Comparison of ENCODE assay signal across 7 mouse cellular contexts in genomic region chr14:12823781-12824180, GRCm38 (mm10). TPM values are rescaled to one million over a fixed set of nuclear protein-coding genes. Genes with fewer than 3 reads are reported as not detected.
A peak's percentile ranks its signal among the peaks of the same experiment; 100 is the strongest.
DNase-seq lines count a peak whose midpoint lies in the region; ATAC-seq lines count a peak whose summit lies in the region.

No protein-coding gene starts in this region.

- no peaks in the 10 kb centered on the region for H3K9me3 ChIP-seq in hindbrain, embryonic 16.5 days (ENCODE audit: control insufficient read depth, low read length)

- WGBS in hindbrain, embryonic 16.5 days = 12% methylated on average over 6 of the region's 6 CpGs

- peak overlapping the region; percentile 89 for H3K4me3 ChIP-seq in hindbrain, embryonic 16.5 days (ENCODE audit: low read length)

- no peaks in the 10 kb centered on the region for H3K36me3 ChIP-seq in hindbrain, embryonic 16.5 days (ENCODE audit: control insufficient read depth, insufficient read depth, low read length)

- H3K9ac ChIP-seq in hindbrain, embryonic 16.5 days (ENCODE audit: low read depth, low read length) = no peak overlapping the region

- peaks cover 12% of the 10 kb centered on the region for H3K4me1 ChIP-seq in hindbrain, embryonic 16.5 days (ENCODE audit: control insufficient read depth, insufficient read depth, low read depth, low read length)

- no peak overlapping the region; the same call in 1 of the 2 replicates for H3K27ac ChIP-seq in hindbrain, embryonic 16.5 days (ENCODE audit: low read depth, low read length)

- peak; percentile 6 for DNase-seq in lung, postnatal 10 days
- no peak for DNase-seq in lung, postnatal 36 days
- peak; percentile 2 for DNase-seq in c-Kit-positive CD71-positive TER-119-positive erythroid progenitor cells, embryonic 14.5 days (ENCODE audit: low spot score)
- DNase-seq in retina, embryonic 14.5 days (ENCODE audit: low spot score) = peak; percentile 76
- DNase-seq in spleen, adult 12 weeks (ENCODE audit: low spot score) = no peak
- DNase-seq in T-cell, adult 2 months (ENCODE audit: low spot score) = no peak

- ATAC-seq in hindbrain, embryonic 16.5 days = no peak

- H3K27me3 ChIP-seq in hindbrain, embryonic 16.5 days (replicated peaks; ENCODE audit: control insufficient read depth, insufficient read depth, low read length) = no peaks in the 10 kb centered on the region

- H3K4me2 ChIP-seq in hindbrain, embryonic 16.5 days (ENCODE audit: low read length) = peak overlapping the region; percentile 70

RNA-seq across cellular contexts. Expression of gene Cadps, which starts 0.9 kb away (rescaled TPM):
- 40.7 and 49.0 TPM in 2 replicates for polyA plus RNA-seq in hindbrain, embryonic 16.5 days (2015; fragmentation: Nextera tagmentation; extraction: Ambion mirVana)

Comparison
In these comparisons a context has a peak if more than half of its experiments do, and no peak if none do; other contexts are left out.
1. DNase-seq: peak in lung, postnatal 10 days (single experiment), c-Kit-positive CD71-positive TER-119-positive erythroid progenitor cells, embryonic 14.5 days (single experiment) and retina, embryonic 14.5 days (single experiment); none in lung, postnatal 36 days (single experiment), spleen, adult 12 weeks (single experiment) and T-cell, adult 2 months (single experiment).